Mouse (Mus musculus): ENCODE measurements around the gene Acaa1b.

Gene Acaa1b

GRCm38 (mm10) chr9:119156278-119157201 lies at the start of gene Acaa1b:
Gene Acaa1b (minus strand): TSS chr9:119157093.
- peak; percentile 43 for DNase-seq (ENCODE audit: low read depth)

- no peak for DNase-seq (ENCODE audit: low read depth)
Measured at GRCm38 (mm10) chr9:119206666-119207065, 49.8 kb upstream of the Acaa1b start.

- DNase-seq (ENCODE audit: low read depth): no peak
Measured at GRCm38 (mm10) chr9:119205756-119206155, 48.9 kb upstream of the Acaa1b start.

- DNase-seq (ENCODE audit: low read depth): no peak
Measured at GRCm38 (mm10) chr9:119203617-119204016, 46.7 kb upstream of the Acaa1b start.

- no peak for DNase-seq (ENCODE audit: low read depth)
Measured at GRCm38 (mm10) chr9:119201653-119202052, 44.8 kb upstream of the Acaa1b start.

- no peak for DNase-seq (ENCODE audit: low read depth)
Measured at GRCm38 (mm10) chr9:119199151-119199861, 42.4 kb upstream of the Acaa1b start.

- no peak for DNase-seq (ENCODE audit: low read depth)
Measured at GRCm38 (mm10) chr9:119192202-119192990, 35.5 kb upstream of the Acaa1b start.

- peak; percentile 43 for DNase-seq (ENCODE audit: low read depth)
Measured at GRCm38 (mm10) chr9:119181241-119181728, 24.4 kb upstream of the Acaa1b start.

- no peak for DNase-seq (ENCODE audit: low read depth)
Measured at GRCm38 (mm10) chr9:119179292-119179691, 22.4 kb upstream of the Acaa1b start.

GRCm38 (mm10) chr9:119167608-119168007 lies 10.7 kb upstream of the Acaa1b start:
- no peak for DNase-seq (ENCODE audit: low read depth)

- no peak for DNase-seq (ENCODE audit: low read depth)
Measured at GRCm38 (mm10) chr9:119165548-119165947, 8.7 kb upstream of the Acaa1b start.

- no peak for DNase-seq (ENCODE audit: low read depth)
Measured at GRCm38 (mm10) chr9:119164743-119165142, 7.8 kb upstream of the Acaa1b start.

- no peak for DNase-seq (ENCODE audit: low read depth)
Measured at GRCm38 (mm10) chr9:119160689-119161088, 3.8 kb upstream of the Acaa1b start.

GRCm38 (mm10) chr9:119158861-119159260 lies 2.0 kb upstream of the Acaa1b start, which contains the start of gene Gm47289:
Gene Gm47289 (plus strand): TSS chr9:119159161.
- DNase-seq (ENCODE audit: low read depth): no peak

- no peak for DNase-seq (ENCODE audit: low read depth)
Measured at GRCm38 (mm10) chr9:119155826-119156225, 1.1 kb downstream of the Acaa1b start.

GRCm38 (mm10) chr9:119155416-119155815 lies 1.5 kb downstream of the Acaa1b start:
- no peak for DNase-seq (ENCODE audit: low read depth)

- no peak for DNase-seq (ENCODE audit: low read depth)
Measured at GRCm38 (mm10) chr9:119151751-119152150, 5.1 kb downstream of the Acaa1b start.

- no peak for DNase-seq (ENCODE audit: low read depth)
Measured at GRCm38 (mm10) chr9:119149601-119150000, 7.3 kb downstream of the Acaa1b start.

GRCm38 (mm10) chr9:119146098-119146770 lies 10.7 kb downstream of the Acaa1b start:
- DNase-seq (ENCODE audit: low read depth): no peak

- no peak for DNase-seq (ENCODE audit: low read depth)
Measured at GRCm38 (mm10) chr9:119145638-119146037, 11.3 kb downstream of the Acaa1b start.

- no peak for DNase-seq (ENCODE audit: low read depth)
Measured at GRCm38 (mm10) chr9:119145137-119145536, 11.8 kb downstream of the Acaa1b start.
